Mouse (Mus musculus) gastrocnemius, postnatal 14 days (tissue): Measurements from ENCODE around the gene Ccdc124. TPM values are rescaled to one million over a fixed set of nuclear protein-coding genes. Genes with fewer than 3 reads are reported as not detected.

Source experiments
- DNase-seq: peaks from one replicate; pipeline ENCODE4 v3.0.0; 2021; ENCODE audit warnings: mixed read lengths
- intact Hi-C: fragments of 180-260 bp; cut with DNase I; formaldehyde crosslinking; loops from one replicate; pipeline ENCODE4 v1.15.1; 2025; ENCODE audit warnings: low total_unique reads
- total RNA-seq, 2 experiments: library from RNA; stranded (reverse); gene quantifications; 2 replicates each; pipeline ENCODE4 v1.2.3; 2021

Gene Ccdc124
- total RNA-seq, 2 experiments from 2014 or later: 50.3 to 50.9 TPM

DNA sequence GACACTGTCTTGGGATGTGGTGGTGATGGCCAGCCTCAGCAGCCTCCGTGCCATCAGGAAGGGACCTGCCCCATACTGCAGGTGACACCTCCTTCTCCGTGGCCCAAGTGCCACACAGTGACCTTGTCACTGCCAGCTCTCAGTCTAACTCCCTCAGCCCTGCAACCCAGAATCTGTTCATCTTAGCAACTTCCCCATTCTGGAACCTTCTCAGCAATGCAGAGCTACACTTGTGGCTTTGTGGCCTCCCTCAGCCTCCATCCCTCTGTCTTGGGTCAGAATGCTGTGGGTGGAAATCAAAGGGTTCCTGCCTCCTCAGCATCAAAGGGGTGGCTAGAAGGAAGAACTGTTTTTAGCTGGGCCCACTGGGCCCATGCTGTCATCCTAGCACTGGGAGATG is 19.9 kb downstream of the Ccdc124 start:
- intact Hi-C loops: no loop called here
- no peak for DNase-seq

DNA sequence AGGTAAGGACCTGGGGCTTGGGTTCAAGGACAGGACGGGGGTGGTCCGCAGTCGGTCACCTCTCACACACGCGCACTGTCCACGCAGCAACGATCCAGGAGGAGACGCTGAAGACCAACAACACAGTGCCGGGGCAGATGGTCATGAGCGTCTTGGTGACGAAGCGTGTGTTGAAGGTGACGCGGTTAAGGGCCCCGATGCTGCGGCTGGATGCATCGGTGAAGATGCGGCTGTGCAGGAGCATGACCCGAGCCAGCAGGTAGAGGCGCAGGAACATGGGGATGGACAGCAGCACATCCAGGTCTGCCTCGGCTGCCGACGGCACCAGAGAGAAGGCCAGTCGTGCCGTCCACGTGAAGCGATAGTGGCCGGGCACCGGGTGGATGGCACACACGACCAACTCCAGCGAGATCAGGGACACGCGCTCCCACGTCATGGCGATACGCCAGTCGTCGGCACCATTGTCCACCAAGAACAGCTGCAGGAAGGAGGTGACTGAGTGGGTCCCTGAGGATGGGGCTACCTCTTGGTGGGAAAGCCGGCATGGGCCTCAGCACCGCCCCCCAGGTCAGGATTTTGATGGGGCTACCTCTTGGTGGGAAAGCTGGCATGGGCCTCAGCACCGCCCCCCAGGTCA is 21.0 kb downstream of the Ccdc124 start:
- intact Hi-C loops: no loop called here
- DNase-seq: no peak

DNA sequence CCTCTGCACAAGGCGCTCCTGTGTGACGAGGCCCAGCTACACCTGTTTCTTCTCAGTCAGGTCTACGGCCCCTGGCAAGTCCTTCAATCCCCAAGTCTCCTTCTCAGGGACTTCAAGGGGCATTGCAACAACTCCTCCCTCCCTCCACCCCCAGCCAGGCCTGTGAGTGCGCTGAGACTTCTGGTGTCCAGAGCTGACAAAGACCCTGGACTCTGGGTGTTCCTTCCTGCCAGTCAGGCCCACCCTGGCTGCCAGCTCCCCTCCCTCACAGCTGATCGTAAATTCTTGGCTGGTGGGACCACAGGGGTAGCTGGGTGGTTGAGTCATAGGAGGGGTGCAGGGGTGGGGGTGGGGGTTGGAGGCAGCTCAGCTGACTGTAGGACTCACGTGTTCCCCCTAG is 21.9 kb downstream of the Ccdc124 start:
- DNase-seq: no peak
- intact Hi-C loops: no loop called here

DNA sequence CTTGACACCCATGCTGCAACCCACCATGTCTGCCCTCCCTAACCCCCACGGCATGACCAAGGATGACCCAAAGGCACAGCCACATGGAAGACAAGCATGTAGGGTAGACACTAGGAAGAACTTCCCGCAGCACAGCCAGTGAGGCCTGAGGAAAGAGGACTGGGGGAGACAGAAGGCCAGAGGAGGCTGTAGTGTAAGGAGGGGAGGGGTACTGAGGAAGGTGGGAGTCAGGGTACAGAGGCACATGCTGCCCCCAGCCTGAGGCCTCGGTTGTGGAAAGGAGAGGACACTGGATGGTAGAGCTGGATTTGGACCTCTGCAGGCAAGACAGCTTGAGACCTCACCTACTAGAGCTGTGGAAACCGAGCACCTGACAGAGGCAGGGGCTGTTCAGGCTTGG is 22.8 kb downstream of the Ccdc124 start:
- intact Hi-C loops: no loop called here
- DNase-seq: no peak

- intact Hi-C loops: no loop called here
- DNase-seq: no peak
Observed at GRCm38 (mm10) chr8:70850132-70850845, 23.4 kb downstream of the Ccdc124 start.

DNA sequence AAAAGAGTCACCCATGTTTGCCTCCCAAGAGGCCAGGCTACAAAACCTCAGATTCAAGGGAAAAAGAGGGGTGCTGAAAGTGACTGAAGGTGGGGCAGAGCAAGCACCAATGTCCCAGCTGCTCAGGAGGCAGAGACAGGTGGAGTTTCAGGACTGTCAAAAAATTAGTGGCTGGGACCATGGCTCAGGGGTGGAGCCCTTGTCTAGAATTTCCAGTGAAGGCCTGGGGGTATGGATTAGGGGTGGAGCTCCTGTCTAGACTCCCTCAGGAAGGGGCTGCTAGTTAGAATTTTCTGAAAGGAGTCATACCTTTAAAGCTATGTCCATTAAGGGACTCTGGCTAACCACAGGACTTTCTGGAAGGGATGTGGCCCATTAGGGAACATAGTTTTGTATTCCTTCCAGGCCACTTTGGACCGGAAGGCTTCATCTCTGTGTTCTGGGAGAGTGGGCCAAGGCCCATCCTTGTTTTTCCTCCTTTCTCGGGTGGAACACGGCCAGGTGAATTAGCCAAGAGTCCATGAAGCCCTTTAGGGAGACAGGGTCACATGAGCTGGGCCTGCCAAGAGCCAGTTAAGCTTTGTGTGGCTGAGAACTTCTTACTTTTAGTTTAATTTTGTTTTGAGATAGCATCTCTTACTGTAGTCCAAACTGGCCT is 24.3 kb downstream of the Ccdc124 start:
- intact Hi-C loops: loop anchor here (2.0 kb wide), 1 partner anchor 13 kb away; the partner anchor contains the start of gene Kcnn1
- peak; percentile 66 for DNase-seq

DNA sequence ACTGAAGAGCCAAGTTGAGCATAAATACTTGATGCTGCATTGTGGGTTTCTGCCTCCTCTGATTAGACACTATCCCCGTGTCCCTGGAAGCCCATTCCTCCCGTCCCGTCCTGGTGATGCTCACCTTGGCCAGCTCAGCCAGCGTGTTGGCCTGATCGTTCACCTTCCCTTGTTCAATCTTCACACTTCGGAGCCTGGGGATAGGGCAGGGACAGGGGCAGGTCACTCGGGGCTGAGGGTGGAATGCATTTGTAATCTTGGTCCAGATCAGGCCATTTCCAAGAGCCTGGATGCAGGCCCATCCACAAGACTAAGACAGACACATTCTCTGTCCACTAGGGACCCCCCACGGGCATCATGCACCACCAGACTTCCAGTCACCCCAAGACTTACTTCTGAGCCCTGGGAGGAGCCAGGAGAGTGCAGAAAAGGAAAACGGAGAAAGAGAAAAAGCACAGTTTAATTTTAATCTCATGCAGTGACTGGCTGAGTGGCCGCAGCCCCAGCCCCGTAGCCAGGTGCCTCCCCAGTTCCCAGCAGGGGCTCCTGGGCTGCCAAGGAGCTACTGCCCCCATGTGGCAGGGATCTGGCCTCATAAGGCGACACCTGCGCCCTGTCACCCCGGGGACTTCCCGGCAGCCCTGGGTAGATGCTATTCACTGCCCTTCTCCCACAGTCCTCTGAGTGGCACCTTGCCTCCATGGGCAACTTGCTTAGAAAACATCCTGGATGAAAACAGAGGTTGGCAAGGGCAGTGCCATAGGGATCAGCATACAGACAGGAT is 27.2 kb downstream of the Ccdc124 start:
- DNase-seq: no peak
- intact Hi-C loops: no loop called here

DNA sequence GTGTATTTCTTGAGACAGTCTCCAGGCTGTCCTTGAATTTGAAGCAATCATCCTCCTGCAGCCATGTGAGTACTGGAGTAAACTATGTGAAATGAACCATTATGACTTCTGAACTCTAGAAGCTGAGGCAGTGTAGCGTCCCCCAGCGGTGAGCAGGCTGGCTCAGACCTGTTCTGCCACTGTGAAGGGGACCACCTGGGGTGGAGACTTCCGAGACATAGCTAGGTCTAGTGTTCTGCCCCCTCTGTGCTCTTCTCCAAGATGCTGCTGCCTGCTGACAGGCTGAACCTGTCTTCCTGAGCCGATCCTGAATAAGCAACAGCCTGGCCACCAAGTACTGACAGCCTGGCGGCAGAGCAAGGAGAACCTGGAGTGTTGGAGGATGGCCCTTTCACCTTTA is 28.6 kb downstream of the Ccdc124 start:
- intact Hi-C loops: loop anchor here (2.0 kb wide), 1 partner anchor 24 kb away; no protein-coding TSS in a partner anchor
- no peak for DNase-seq

GRCm38 (mm10) chr8:70844523-70844922 is 29.2 kb downstream of the Ccdc124 start:
- intact Hi-C loops: loop anchor here (2.0 to 5.0 kb wide), 2 partner anchors 24 to 122 kb away; partner anchors contain the start of gene Pde4c
- DNase-seq: peak; percentile 91

GRCm38 (mm10) chr8:70843941-70844340 is 29.8 kb downstream of the Ccdc124 start:
- no peak for DNase-seq
- intact Hi-C loops: loop anchor here (2.0 to 5.0 kb wide), 3 partner anchors 25 to 122 kb away; partner anchors contain the start of gene Pde4c

DNA sequence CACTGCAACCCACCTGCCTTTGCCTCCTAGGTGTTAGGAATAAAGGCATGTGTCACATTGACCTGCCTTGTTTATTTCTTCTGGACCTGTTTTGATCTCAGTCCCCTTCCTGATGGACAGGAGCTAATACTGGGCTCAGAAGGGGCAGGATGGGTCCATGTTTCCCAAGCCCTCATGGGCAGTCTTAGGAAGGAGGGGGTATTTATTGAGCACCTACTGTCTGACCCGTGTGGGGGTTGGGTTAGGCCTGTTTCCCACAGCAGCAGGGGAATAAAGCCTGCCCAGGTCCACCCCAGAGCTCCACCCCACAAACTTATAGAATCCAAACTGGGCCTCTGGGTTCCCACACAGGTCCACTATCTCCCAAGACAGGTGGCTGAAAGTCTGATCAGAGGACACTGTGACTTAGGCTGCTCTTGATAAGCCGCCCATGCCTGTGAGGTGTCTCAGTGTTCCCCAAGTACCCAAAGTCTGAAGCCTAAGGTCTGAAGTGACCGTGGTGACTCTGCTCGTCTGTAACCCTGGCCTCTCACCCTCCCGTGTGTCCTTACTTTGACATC is 30.4 kb downstream of the Ccdc124 start:
- DNase-seq: no peak
- intact Hi-C loops: loop anchor here (2.0 to 5.0 kb wide), 2 partner anchors 26 to 121 kb away; partner anchors contain the start of gene Pde4c

DNA sequence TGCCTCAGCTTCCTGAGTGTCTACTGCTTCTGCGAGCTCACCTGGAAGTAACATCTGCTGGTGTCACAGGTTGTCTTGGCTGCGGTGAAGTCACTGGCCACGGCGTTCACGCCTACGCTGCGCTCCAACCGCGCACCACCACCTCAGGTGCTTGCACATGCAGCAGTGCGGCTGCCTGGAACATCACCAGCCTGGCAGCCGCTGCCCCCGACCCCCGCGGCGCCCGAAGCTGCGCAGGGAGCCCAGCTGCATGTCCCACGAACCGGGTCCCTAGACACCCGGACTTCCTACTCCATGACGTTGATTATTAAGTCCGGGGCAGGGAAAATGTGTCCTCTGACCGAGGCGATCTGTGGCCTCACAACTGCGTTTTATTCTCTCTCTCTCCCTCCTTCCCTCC is 31.3 kb downstream of the Ccdc124 start:
- no peak for DNase-seq
- intact Hi-C loops: loop anchor here (2.0 to 5.0 kb wide), 2 partner anchors 26 to 120 kb away; partner anchors contain the start of gene Pde4c

- DNase-seq: peak; percentile 87
- intact Hi-C loops: loop anchor here (2.0 to 5.0 kb wide), 2 partner anchors 25 to 119 kb away; partner anchors contain the start of gene Pde4c
Observed at GRCm38 (mm10) chr8:70841147-70842072, 32.3 kb downstream of the Ccdc124 start.

GRCm38 (mm10) chr8:70840590-70840989 is 33.1 kb downstream of the Ccdc124 start:
- intact Hi-C loops: loop anchor here (5.0 kb wide), 1 partner anchor 118 kb away; the partner anchor contains the start of gene Pde4c
- DNase-seq: no peak

DNA sequence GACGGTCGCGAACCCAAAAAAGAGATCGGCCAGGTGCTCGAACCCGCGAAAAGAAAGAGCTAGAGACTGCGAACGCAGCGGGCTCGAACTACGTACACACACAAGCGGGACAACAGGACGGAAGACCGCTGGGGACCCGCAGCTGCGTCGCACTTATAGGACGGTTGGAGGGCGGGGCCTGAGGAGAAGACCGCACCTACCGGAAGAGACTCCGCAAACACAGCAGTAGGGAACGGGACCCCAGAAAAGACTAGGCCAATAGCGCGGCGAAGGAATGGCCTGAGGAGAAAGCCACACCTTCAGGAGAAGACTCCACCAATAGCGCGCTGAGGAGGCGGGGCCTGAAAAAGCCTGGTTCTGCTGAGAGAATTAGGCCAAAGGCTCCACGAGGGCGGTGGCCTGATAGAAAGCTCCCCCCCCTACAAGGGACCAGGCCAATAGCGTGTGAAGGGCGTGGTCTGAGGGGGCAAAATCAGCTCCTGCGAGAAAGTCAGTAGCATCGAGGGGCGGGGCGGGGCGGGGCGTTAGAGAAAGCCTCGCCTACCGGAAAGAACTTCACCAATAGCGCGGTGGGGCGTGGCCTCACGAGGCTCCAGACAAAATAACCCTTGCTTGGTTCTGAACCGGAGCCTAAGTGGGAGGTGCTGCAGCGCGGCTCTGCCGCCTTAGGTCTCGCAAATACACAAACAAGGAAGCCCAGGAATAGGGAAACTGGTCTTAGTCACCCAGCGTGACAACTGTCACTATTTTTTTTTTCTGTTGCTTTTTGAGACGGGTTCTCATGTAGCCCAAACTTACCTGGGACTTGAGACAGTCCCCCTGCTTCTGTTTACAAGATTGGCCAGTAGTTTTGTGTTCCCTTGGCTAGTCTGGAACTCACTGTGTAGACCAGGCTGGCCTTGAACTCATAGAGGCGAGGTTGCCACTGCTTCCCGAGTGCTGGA is 34.1 kb downstream of the Ccdc124 start, which contains the start of gene Arrdc2:
TSS of gene Arrdc2 (minus strand) at position 313 of the 944 bp plus-strand sequence.
- intact Hi-C loops: loop anchor here (5.0 kb wide), 1 partner anchor 117 kb away; the partner anchor contains the start of gene Pde4c
- DNase-seq: peak; percentile 100

- DNase-seq: no peak
- intact Hi-C loops: no loop called here
Observed at GRCm38 (mm10) chr8:70838654-70839407, 34.9 kb downstream of the Ccdc124 start.
